Comparison of ENCODE assay signal across 8 mouse cellular contexts in genomic region chr2:21269989-21270846, GRCm38 (mm10).
A peak's percentile ranks its signal among the peaks of the same experiment; 100 is the strongest.
DNase-seq lines count a peak whose midpoint lies in the region; ATAC-seq and TF ChIP-seq lines count a peak whose summit lies in the region.
"Had no signal": no experiment of that assay in that cellular context is flagged by ENCODE, and none has a peak within 500 bp of the region (broad histone marks: within the 10 kb centered on the region; RNA-seq: fewer than 3 reads in every experiment).

No protein-coding gene starts in this region.

- no peak overlapping the region for H3K4me3 ChIP-seq in lung, embryonic 14.5 days (ENCODE audit: low read depth, low read length)
- H3K4me3 ChIP-seq in lung, adult 2 months (replicated peaks; ENCODE audit: extremely low read depth, low read depth, low read length) = no peak overlapping the region
- H3K4me3 ChIP-seq in forebrain, embryonic 13.5 days = no peak overlapping the region
- H3K4me3 ChIP-seq in hindbrain, embryonic 16.5 days (ENCODE audit: low read length) = no peak overlapping the region
- H3K4me3 ChIP-seq in midbrain, embryonic 15.5 days = no peak overlapping the region
- H3K4me3 ChIP-seq: midbrain, embryonic 12.5 days had no signal

- ATAC-seq in lung, embryonic 14.5 days (ENCODE audit: insufficient read depth) = peak; percentile 66; the same call in 1 of the 2 replicates
- peak; percentile 85 for ATAC-seq in forebrain, embryonic 13.5 days
- ATAC-seq in hindbrain, embryonic 16.5 days = peak; percentile 93
- peak; percentile 80 for ATAC-seq in midbrain, embryonic 15.5 days (replicated peaks)

- no peaks in the 10 kb centered on the region for H3K4me1 ChIP-seq in lung, embryonic 14.5 days (ENCODE audit: insufficient read depth)
- no peaks in the 10 kb centered on the region for H3K4me1 ChIP-seq in lung, adult 2 months (ENCODE audit: control insufficient read depth, insufficient read depth, low read length)
- peaks cover 44% of the 10 kb centered on the region for H3K4me1 ChIP-seq in forebrain, embryonic 13.5 days
- H3K4me1 ChIP-seq in hindbrain, embryonic 16.5 days (ENCODE audit: control insufficient read depth, insufficient read depth, low read depth, low read length) = peaks cover 11% of the 10 kb centered on the region
- H3K4me1 ChIP-seq in midbrain, embryonic 15.5 days = peaks cover 20% of the 10 kb centered on the region

- TF ChIP-seq POLR2A in lung, adult 2 months (IDR thresholded peaks at IDR 0.05; ENCODE audit: borderline replicate concordance, extremely low read depth, low read depth, low read length) = no peak

- H3K27ac ChIP-seq in lung, embryonic 14.5 days (ENCODE audit: low read depth) = no peak overlapping the region
- peak overlapping the region; percentile 61 for H3K27ac ChIP-seq in forebrain, embryonic 13.5 days
- H3K27ac ChIP-seq in hindbrain, embryonic 16.5 days (ENCODE audit: low read depth, low read length) = peak overlapping the region; percentile 70
- H3K27ac ChIP-seq in midbrain, embryonic 15.5 days = peak overlapping the region; percentile 56; the same call in 1 of the 2 replicates
- H3K27ac ChIP-seq: midbrain, embryonic 12.5 days had no signal

- DNase-seq in lung, embryonic 14.5 days = peak; percentile 68
- no peak for DNase-seq in lung, adult 2 months
- no peak for DNase-seq in layer of hippocampus, adult 18-20 months (ENCODE audit: low spot score in 2 of 2)
- DNase-seq in urinary bladder, postnatal 36 days (ENCODE audit: low spot score in 2 of 2) = no peak

- H3K27me3 ChIP-seq in lung, embryonic 14.5 days (ENCODE audit: insufficient read depth, low read length) = no peaks in the 10 kb centered on the region
- H3K27me3 ChIP-seq in forebrain, embryonic 13.5 days = no peaks in the 10 kb centered on the region
- H3K27me3 ChIP-seq in hindbrain, embryonic 16.5 days (replicated peaks; ENCODE audit: control insufficient read depth, insufficient read depth, low read length) = no peaks in the 10 kb centered on the region
- no peaks in the 10 kb centered on the region for H3K27me3 ChIP-seq in midbrain, embryonic 15.5 days (replicated peaks)
- H3K27me3 ChIP-seq: midbrain, embryonic 12.5 days had no signal

- no peaks in the 10 kb centered on the region for H3K9me3 ChIP-seq in lung, embryonic 14.5 days (ENCODE audit: low read depth, low read length)
- H3K9me3 ChIP-seq in forebrain, embryonic 13.5 days (replicated peaks) = no peaks in the 10 kb centered on the region
- H3K9me3 ChIP-seq in hindbrain, embryonic 16.5 days (ENCODE audit: control insufficient read depth, low read length) = no peaks in the 10 kb centered on the region
- no peaks in the 10 kb centered on the region for H3K9me3 ChIP-seq in midbrain, embryonic 15.5 days
- H3K9me3 ChIP-seq: midbrain, embryonic 12.5 days had no signal

- 50% methylated on average over 12 of the region's 12 CpGs for WGBS in lung, embryonic 14.5 days
- WGBS in lung, adult 2 months = 42% methylated on average over 12 of the region's 12 CpGs
- 46% methylated on average over 12 of the region's 12 CpGs for WGBS in forebrain, embryonic 13.5 days
- WGBS in hindbrain, embryonic 16.5 days = 50% methylated on average over 12 of the region's 12 CpGs
- 57% methylated on average over 12 of the region's 12 CpGs for WGBS in midbrain, embryonic 15.5 days

- no peaks in the 10 kb centered on the region for H3K36me3 ChIP-seq in lung, embryonic 14.5 days (ENCODE audit: insufficient read depth)
- no peaks in the 10 kb centered on the region for H3K36me3 ChIP-seq in forebrain, embryonic 13.5 days (ENCODE audit: poor library complexity, severe bottlenecking)
- no peaks in the 10 kb centered on the region for H3K36me3 ChIP-seq in hindbrain, embryonic 16.5 days (ENCODE audit: control insufficient read depth, insufficient read depth, low read length)
- H3K36me3 ChIP-seq in midbrain, embryonic 15.5 days (replicated peaks) = no peaks in the 10 kb centered on the region
- H3K36me3 ChIP-seq: midbrain, embryonic 12.5 days had no signal

- no peak overlapping the region for H3K9ac ChIP-seq in lung, embryonic 14.5 days
- H3K9ac ChIP-seq in forebrain, embryonic 13.5 days = no peak overlapping the region
- no peak overlapping the region for H3K9ac ChIP-seq in hindbrain, embryonic 16.5 days (ENCODE audit: low read depth, low read length)
- no peak overlapping the region for H3K9ac ChIP-seq in midbrain, embryonic 15.5 days
- H3K9ac ChIP-seq: midbrain, embryonic 12.5 days had no signal

- TF ChIP-seq CTCF in lung, embryonic 14.5 days (IDR thresholded peaks at IDR 0.05; ENCODE audit: low read depth) = no peak
- no peak for TF ChIP-seq CTCF in lung, adult 2 months (IDR thresholded peaks at IDR 0.05; ENCODE audit: insufficient read depth, low read length)

- H3K4me2 ChIP-seq in lung, embryonic 14.5 days = no peak overlapping the region
- H3K4me2 ChIP-seq in forebrain, embryonic 13.5 days = peak overlapping the region; percentile 18; the same call in 1 of the 2 replicates
- H3K4me2 ChIP-seq in hindbrain, embryonic 16.5 days (ENCODE audit: low read length) = no peak overlapping the region
- no peak overlapping the region for H3K4me2 ChIP-seq in midbrain, embryonic 15.5 days
- H3K4me2 ChIP-seq: midbrain, embryonic 12.5 days had no signal
